Mouse (Mus musculus) right cerebral cortex, adult 18-20 months (tissue): ENCODE measurements around the gene Men1.
"Not testable (repeated sequence)": the region's sequence is repeated elsewhere in the genome, so short reads cannot be mapped to it uniquely, and the experiment has no call there.

Source experiments
- DNase-seq: peaks from one replicate; pipeline ENCODE4 v3.0.0; 2022; ENCODE audit warnings: mixed read lengths

Men1 gene

GRCm38 (mm10) chr19:6305517-6306115 lies 29.2 kb upstream of the Men1 start:
- no peak for DNase-seq

- peak; percentile 25 for DNase-seq
Observed at GRCm38 (mm10) chr19:6306137-6306551, 28.6 kb upstream of the Men1 start, which contains the start of gene Cdc42bpg. Cdc42bpg (plus strand) TSS chr19:6306456.

- peak; percentile 31 for DNase-seq
Observed at GRCm38 (mm10) chr19:6306586-6306985, 28.2 kb upstream of the Men1 start.

GRCm38 (mm10) chr19:6307733-6308531 lies 26.8 kb upstream of the Men1 start:
- DNase-seq: no peak

- no peak for DNase-seq
Observed at GRCm38 (mm10) chr19:6310181-6310580, 24.6 kb upstream of the Men1 start.

GRCm38 (mm10) chr19:6311783-6312182 lies 23.0 kb upstream of the Men1 start:
- DNase-seq: not testable (repeated sequence)

- DNase-seq: no peak
Observed at GRCm38 (mm10) chr19:6313796-6314195, 21.0 kb upstream of the Men1 start.

GRCm38 (mm10) chr19:6314513-6314912 lies 20.3 kb upstream of the Men1 start:
- DNase-seq: no peak

- DNase-seq: no peak
Observed at GRCm38 (mm10) chr19:6315573-6315972, 19.2 kb upstream of the Men1 start.

- DNase-seq: no peak
Observed at GRCm38 (mm10) chr19:6318145-6318544, 16.6 kb upstream of the Men1 start.

GRCm38 (mm10) chr19:6321358-6321757 lies 13.4 kb upstream of the Men1 start:
- no peak for DNase-seq

GRCm38 (mm10) chr19:6321786-6322621 lies 12.8 kb upstream of the Men1 start:
- no peak for DNase-seq

- DNase-seq: no peak
Observed at GRCm38 (mm10) chr19:6324751-6325150, 10.0 kb upstream of the Men1 start.

GRCm38 (mm10) chr19:6331178-6331577 lies 3.6 kb upstream of the Men1 start:
- DNase-seq: no peak

GRCm38 (mm10) chr19:6331719-6332516 lies 2.9 kb upstream of the Men1 start:
- DNase-seq: peak; percentile 39

GRCm38 (mm10) chr19:6333761-6334595 lies 801 bp upstream of the Men1 start:
- no peak for DNase-seq

GRCm38 (mm10) chr19:6335458-6335827 lies 664 bp downstream of the Men1 start:
- no peak for DNase-seq

GRCm38 (mm10) chr19:6336920-6337319 lies 2.1 kb downstream of the Men1 start:
- DNase-seq: no peak

- DNase-seq: no peak
Observed at GRCm38 (mm10) chr19:6338171-6338570, 3.4 kb downstream of the Men1 start.

- DNase-seq: no peak
Observed at GRCm38 (mm10) chr19:6338716-6339115, 3.9 kb downstream of the Men1 start.

- no peak for DNase-seq
Observed at GRCm38 (mm10) chr19:6339191-6339590, 4.4 kb downstream of the Men1 start.
